Mouse (Mus musculus) C2C12 (cell line): Measurements from ENCODE around the gene Ahcyl2.

Experiments used
- CEBPB ChIP-seq: IDR thresholded peaks from one replicate; pipeline ENCODE4 v1.6.1; 2011; ENCODE audit warnings: low read depth, mild to moderate bottlenecking, control low read depth, moderate library complexity
- CTCF ChIP-seq: IDR thresholded peaks from one replicate; pipeline ENCODE4 v1.5.1; 2011; ENCODE audit not compliant: control insufficient read depth, insufficient read depth, insufficient read length
- FOSL1 ChIP-seq: IDR thresholded peaks from one replicate; pipeline ENCODE4 v1.8.0; 2011; ENCODE audit warnings: mild to moderate bottlenecking, low read length; ENCODE audit not compliant: poor library complexity, insufficient read depth, severe bottlenecking
- MAX ChIP-seq: IDR thresholded peaks from one replicate; pipeline ENCODE4 v1.6.1; 2011; ENCODE audit warnings: mild to moderate bottlenecking, control low read depth
- MYOD1 ChIP-seq: IDR thresholded peaks from one replicate; pipeline ENCODE4 v1.6.1; 2011; ENCODE audit warnings: low read depth; ENCODE audit not compliant: control insufficient read depth, insufficient read length
- MYOG ChIP-seq: IDR thresholded peaks from one replicate; pipeline ENCODE4 v1.6.1; 2011; ENCODE audit not compliant: control insufficient read depth, insufficient read length; ENCODE audit errors: extremely low read depth
- USF1 ChIP-seq: IDR thresholded peaks from one replicate; pipeline ENCODE4 v1.6.1; 2011; ENCODE audit warnings: low read depth, mild to moderate bottlenecking, control low read depth, moderate library complexity

DNA sequence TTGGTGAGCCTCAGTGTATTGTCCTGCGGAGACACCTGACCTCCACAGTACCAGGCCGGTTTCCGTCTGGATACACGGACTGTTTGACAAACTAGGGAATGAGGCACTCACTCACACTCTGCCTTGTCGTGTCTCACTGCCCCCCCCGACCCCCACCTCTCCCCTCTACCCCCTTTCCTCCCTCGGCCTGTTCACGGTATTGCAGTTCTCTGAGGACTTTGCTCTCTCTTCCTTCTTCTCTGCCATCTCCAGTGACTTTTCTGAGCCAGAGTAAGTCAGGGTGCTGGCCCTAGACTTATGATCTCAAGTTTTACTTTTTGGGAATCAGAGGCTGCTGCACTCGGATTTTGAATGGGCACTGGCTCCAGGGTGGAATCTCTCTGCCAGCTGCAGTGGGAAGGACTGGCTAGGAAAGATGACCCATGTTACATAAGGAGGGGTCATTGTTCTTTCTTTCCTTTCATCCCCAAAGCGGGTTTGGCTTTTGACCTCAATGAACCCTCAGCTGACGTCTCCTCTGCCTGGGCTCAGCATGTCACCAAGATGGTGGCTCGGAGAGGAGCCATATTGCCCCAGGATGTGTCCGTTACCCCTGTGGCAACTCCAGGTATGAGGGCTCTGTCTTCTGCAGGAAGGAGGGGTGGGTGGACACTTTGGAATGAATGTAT, 8.7 kb upstream of the Ahcyl2 start:
- TF ChIP-seq CTCF (no peak), CEBPB (no peak), MYOG (no peak), MAX (no peak), USF1 (no peak), FOSL1 (no peak), MYOD1 (no peak)
